Mouse (Mus musculus) liver, adult (tissue): ENCODE data around the gene Wnt6.

ENCODE experiments used
- GATA4 ChIP-seq: IDR thresholded peaks from 2 replicates; pipeline ENCODE4 v1.6.1; 2014; ENCODE audit warnings: mild to moderate bottlenecking, low read length; ENCODE audit not compliant: insufficient replicate concordance

The Wnt6 gene

GRCm38 (mm10) chr1:74809007-74809406 lies 37.3 kb downstream of the Wnt6 start:
- TF ChIP-seq GATA4 = no peak

GRCm38 (mm10) chr1:74814931-74815647 lies 43.4 kb downstream of the Wnt6 start:
- no peak for TF ChIP-seq GATA4

- no peak; the same call in 1 of the 2 replicates for TF ChIP-seq GATA4
These were observed 45.0 kb downstream of the Wnt6 start for GRCm38 (mm10) chr1:74816612-74817199.

- TF ChIP-seq GATA4 = no peak
These were observed 45.5 kb downstream of the Wnt6 start for GRCm38 (mm10) chr1:74817219-74817618.

GRCm38 (mm10) chr1:74818509-74818908 lies 46.8 kb downstream of the Wnt6 start:
- TF ChIP-seq GATA4 = no peak

- no peak for TF ChIP-seq GATA4
These were observed 53.0 kb downstream of the Wnt6 start for GRCm38 (mm10) chr1:74824518-74825302.

- no peak for TF ChIP-seq GATA4
These were observed 58.4 kb downstream of the Wnt6 start for GRCm38 (mm10) chr1:74830061-74830460.

GRCm38 (mm10) chr1:74833255-74833654 lies 61.6 kb downstream of the Wnt6 start:
- no peak for TF ChIP-seq GATA4
